Mouse (Mus musculus) lung, postnatal 25 days (tissue): ENCODE measurements around the gene Lhfpl5.

Experiments
- DNase-seq: peaks from one replicate; pipeline ENCODE4 v3.0.0; 2022; ENCODE audit warnings: low spot score

Gene Lhfpl5

GRCm38 (mm10) chr17:28626937-28627336, 51.5 kb downstream of the Lhfpl5 start:
- DNase-seq: no peak

- DNase-seq: no peak
Observed at GRCm38 (mm10) chr17:28628248-28629124, 53.0 kb downstream of the Lhfpl5 start.

DNA sequence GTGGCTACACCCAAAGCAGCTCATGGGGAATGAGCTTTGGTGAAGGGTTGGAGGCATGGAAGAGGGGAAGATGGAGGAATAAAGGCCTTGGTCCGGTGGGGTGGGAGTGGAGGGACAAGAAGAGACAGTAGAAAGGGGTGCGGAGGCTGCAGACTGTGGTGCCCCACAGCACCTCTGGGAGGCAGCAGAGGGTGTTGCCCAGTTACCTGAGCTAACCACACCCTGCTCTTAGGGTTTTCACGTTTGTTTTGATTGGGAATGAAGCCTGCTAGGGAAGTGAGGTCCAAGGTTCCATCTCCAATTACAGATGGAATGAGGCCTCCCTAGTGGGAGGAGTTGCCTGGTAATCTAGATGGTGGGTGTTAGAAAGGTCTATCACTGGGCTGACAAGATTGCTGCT, 53.7 kb downstream of the Lhfpl5 start:
- no peak for DNase-seq
